Mouse (Mus musculus) limb, embryonic 14.5 days (tissue): ENCODE measurements around the gene Rad18. TPM values are rescaled to one million over a fixed set of nuclear protein-coding genes. Genes with fewer than 3 reads are reported as not detected.

Experiments used
- ATAC-seq: fragments of 200-750 bp; cut with Nextera tagmentation; 2 replicates; pipeline ENCODE4 v1.8.0; 2017; ENCODE audit warnings: low read depth, moderate number of reproducible peaks, moderate TSS enrichment; ENCODE audit not compliant: low FRiP score
- DNase-seq: peaks from one replicate; pipeline ENCODE4 v3.0.0-alpha.2; 2015; ENCODE audit warnings: low spot score
- H3K27ac ChIP-seq: fragments of 300-500 bp; sonication (generic); replicated peaks from 2 replicates; pipeline ENCODE4 v1.5.1; 2014; ENCODE audit warnings: low read depth, mild to moderate bottlenecking, low read length, moderate library complexity, mixed read lengths
- H3K27me3 ChIP-seq: fragments of 300-500 bp; sonication (generic); 2 replicates; pipeline ENCODE4 v1.6.1; 2014; ENCODE audit warnings: low read length, mixed read lengths; ENCODE audit not compliant: control insufficient read depth, insufficient read depth
- H3K36me3 ChIP-seq: fragments of 300-500 bp; sonication (generic); 2 replicates; pipeline ENCODE4 v1.6.1; 2014; ENCODE audit warnings: mild to moderate bottlenecking, low read length, moderate library complexity, mixed read lengths; ENCODE audit not compliant: control insufficient read depth, insufficient read depth
- H3K4me1 ChIP-seq: fragments of 300-500 bp; sonication (generic); 2 replicates; pipeline ENCODE4 v1.6.1; 2014; ENCODE audit warnings: antibody characterized with exemption, low read length, mixed read lengths; ENCODE audit not compliant: control insufficient read depth, insufficient read depth
- H3K4me2 ChIP-seq: fragments of 300-500 bp; sonication (generic); replicated peaks from 2 replicates; pipeline ENCODE4 v1.6.1; 2014; ENCODE audit warnings: low read depth, mild to moderate bottlenecking, low read length, moderate library complexity; ENCODE audit not compliant: severe bottlenecking
- H3K4me3 ChIP-seq: fragments of 300-500 bp; sonication (generic); replicated peaks from 2 replicates; pipeline ENCODE4 v1.5.1; 2014; ENCODE audit warnings: low read length
- H3K9ac ChIP-seq: fragments of 300-500 bp; sonication (generic); 2 replicates; pipeline ENCODE4 v1.6.1; 2014; ENCODE audit warnings: mild to moderate bottlenecking, low read depth, low read length, moderate library complexity; ENCODE audit not compliant: severe bottlenecking
- H3K9me3 ChIP-seq: fragments of 300-500 bp; sonication (generic); 2 replicates; pipeline ENCODE4 v1.6.1; 2016; ENCODE audit warnings: low read length; ENCODE audit not compliant: control insufficient read depth
- POLR2A ChIP-seq: fragments of 200-500 bp; IDR thresholded peaks from 2 replicates; pipeline ENCODE4 v1.8.0; 2012; ENCODE audit warnings: inconsistent platforms, mild to moderate bottlenecking, moderate library complexity, borderline replicate concordance; ENCODE audit not compliant: insufficient read depth, insufficient read length; ENCODE audit errors: extremely low read depth
- WGBS: fragments of 180-500 bp; shearing (Covaris S2); extraction: QIAGEN DNeasy Blood & Tissue Kit; methylation state at CpG from one replicate; pipeline ENCODE4 v1.1.7; 2014; 5-methylcytosine and 5-hydroxymethylcytosine counted together
- polyA plus RNA-seq, 2 experiments: library from polyadenylated mRNA; depleted of rRNA in 1 of 2; stranded (reverse) in 1 of 2; unstranded in 1 of 2; fragments of >200 nt; fragmentation: Nextera tagmentation in 1 of 2; extraction: Ambion mirVana in 1 of 2; gene quantifications; 2 replicates each; pipeline versions ENCODE4 v1.2.1 to v1.2.3; 2012 to 2014

Rad18 gene
- polyA plus RNA-seq, 2 experiments = 12.9 to 29.2 TPM

DNA sequence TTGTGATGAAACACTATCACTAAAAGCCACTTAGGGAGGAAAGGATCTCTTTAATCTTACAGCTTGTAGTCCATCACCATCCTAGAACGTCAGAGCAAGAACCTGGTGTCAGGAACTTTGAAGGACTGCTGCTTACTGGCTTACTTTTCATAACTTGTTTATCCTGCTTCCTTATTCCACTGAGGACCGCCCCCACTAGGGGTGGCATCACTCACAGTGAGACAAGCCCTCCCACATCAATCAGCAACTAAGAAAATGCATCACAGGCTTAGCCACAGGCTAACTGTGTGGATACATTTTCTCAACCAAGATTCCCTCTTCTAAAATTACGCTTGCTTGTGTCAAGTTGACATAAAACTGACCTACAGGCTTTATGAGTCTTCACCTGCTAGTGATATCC, 121.9 kb downstream of the Rad18 start:
- Histone ChIP-seq H3K4me3 (no peak overlapping the region), H3K27me3 (no peaks in the 10 kb centered on the region), H3K27ac (no peak overlapping the region), H3K36me3 (no peaks in the 10 kb centered on the region), H3K4me2 (no peak overlapping the region), H3K4me1 (no peaks in the 10 kb centered on the region), H3K9ac (no peak overlapping the region), H3K9me3 (no peaks in the 10 kb centered on the region)
- DNase-seq (no peak), ATAC-seq (no peak)
- no peak for TF ChIP-seq POLR2A
- 78% methylated on average over 3 of the region's 3 CpGs for WGBS

DNA sequence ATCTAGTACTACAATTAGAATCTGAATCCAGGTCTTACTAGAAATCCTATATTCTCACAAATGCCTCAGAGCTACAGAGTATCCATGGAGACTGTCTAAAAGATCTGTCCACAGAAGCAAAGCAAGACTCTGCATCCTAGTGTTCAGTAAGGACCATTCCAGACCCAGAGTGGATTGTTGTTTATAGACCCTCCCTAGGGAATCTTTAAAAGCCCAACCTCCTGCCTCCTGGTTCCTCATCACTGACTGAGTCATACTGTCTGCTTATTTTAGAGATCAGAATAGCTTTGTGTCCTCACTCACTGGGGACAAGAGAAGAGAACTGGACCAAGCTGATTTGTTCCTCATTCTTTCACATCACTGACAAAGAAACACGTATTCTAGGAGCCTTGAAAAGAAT, 126.1 kb downstream of the Rad18 start:
- WGBS = 72% methylated on average over 1 of the region's 1 CpGs
- ATAC-seq = no peak

More for the DNA sequence above, 126.1 kb downstream of the Rad18 start:
- no peak overlapping the region for H3K27ac ChIP-seq
- DNase-seq = no peak
- TF ChIP-seq POLR2A = no peak
- H3K9me3 ChIP-seq = no peaks in the 10 kb centered on the region
- no peaks in the 10 kb centered on the region for H3K4me1 ChIP-seq
- no peak overlapping the region for H3K4me3 ChIP-seq
- no peaks in the 10 kb centered on the region for H3K36me3 ChIP-seq
- no peak overlapping the region for H3K4me2 ChIP-seq
- no peak overlapping the region for H3K9ac ChIP-seq
- H3K27me3 ChIP-seq = no peaks in the 10 kb centered on the region

Other genes with a start within 250 kb of the Rad18 start
- gene Cav3, start 237.2 kb downstream of the Rad18 start, polyA plus RNA-seq (2012; rRNA removed) = 33.8 and 38.4 TPM in 2 replicates
- 15.4 and 22.5 TPM in 2 replicates for gene Cav3, start 237.2 kb downstream of the Rad18 start, polyA plus RNA-seq (2014; fragmentation: Nextera tagmentation; extraction: Ambion mirVana)
- gene Oxtr, start 206.7 kb downstream of the Rad18 start, polyA plus RNA-seq (2012; rRNA removed) = 0.33 and 0.54 TPM in 2 replicates
- gene Oxtr, start 206.7 kb downstream of the Rad18 start, polyA plus RNA-seq (2014; fragmentation: Nextera tagmentation; extraction: Ambion mirVana) = 0.36 and 0.61 TPM in 2 replicates